Mouse (Mus musculus): ENCODE results near the gene Cacna2d2. TPM values are rescaled to one million over a fixed set of nuclear protein-coding genes. Genes with fewer than 3 reads are reported as not detected.
"Not testable (repeated sequence)": the region's sequence is repeated elsewhere in the genome, so short reads cannot be mapped to it uniquely, and the experiment has no call there.

Gene Cacna2d2
- polyA plus RNA-seq, 1 experiment: 0.48 TPM

DNA sequence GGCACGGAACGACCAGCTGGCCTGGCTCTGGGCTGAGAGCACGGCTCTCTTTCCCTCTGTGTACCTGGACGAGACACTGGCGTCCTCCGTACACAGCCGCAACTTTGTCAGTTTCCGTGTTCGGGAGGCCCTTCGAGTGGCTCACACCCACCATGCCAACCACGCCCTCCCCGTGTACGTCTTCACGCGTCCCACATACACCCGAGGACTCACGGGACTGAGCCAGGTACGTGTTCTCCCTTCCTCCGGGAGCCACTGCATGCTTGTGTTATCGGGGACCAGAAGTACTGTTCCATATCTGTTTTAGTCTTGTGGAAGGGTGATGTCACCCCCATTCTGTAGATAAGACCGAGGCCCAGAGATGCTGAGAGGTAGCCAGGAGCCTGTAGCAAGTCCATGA is 171.4 kb downstream of the Cacna2d2 start:
- no peaks in the 10 kb centered on the region for H3K27me3 ChIP-seq (replicated peaks; ENCODE audit: control insufficient read depth, insufficient read depth, low read length)
- H3K4me3 ChIP-seq (ENCODE audit: insufficient read depth, low read depth, low read length): peak overlapping the region; percentile 81; the same call in 1 of the 2 replicates
- H3K27ac ChIP-seq (ENCODE audit: insufficient read depth, low read depth, low read length): peak overlapping the region; percentile 14; the same call in 1 of the 2 replicates
- H3K36me3 ChIP-seq (ENCODE audit: control insufficient read depth, insufficient read depth, low read length): no peaks in the 10 kb centered on the region; the same call in 1 of the 2 replicates
- peaks cover 34% of the 10 kb centered on the region; the same call in 1 of the 2 replicates for H3K4me1 ChIP-seq (ENCODE audit: control insufficient read depth, insufficient read depth, low read length)
- 82% methylated on average over 21 of the region's 21 CpGs for WGBS
- TF ChIP-seq CTCF (conservative IDR thresholded peaks at IDR 0.05; ENCODE audit: insufficient read depth, insufficient read length, low read depth, low read length) (no peak), POLR2A (IDR thresholded peaks at IDR 0.05; ENCODE audit: low read depth, low read length) (no peak)
- DNase-seq: no peak

DNA sequence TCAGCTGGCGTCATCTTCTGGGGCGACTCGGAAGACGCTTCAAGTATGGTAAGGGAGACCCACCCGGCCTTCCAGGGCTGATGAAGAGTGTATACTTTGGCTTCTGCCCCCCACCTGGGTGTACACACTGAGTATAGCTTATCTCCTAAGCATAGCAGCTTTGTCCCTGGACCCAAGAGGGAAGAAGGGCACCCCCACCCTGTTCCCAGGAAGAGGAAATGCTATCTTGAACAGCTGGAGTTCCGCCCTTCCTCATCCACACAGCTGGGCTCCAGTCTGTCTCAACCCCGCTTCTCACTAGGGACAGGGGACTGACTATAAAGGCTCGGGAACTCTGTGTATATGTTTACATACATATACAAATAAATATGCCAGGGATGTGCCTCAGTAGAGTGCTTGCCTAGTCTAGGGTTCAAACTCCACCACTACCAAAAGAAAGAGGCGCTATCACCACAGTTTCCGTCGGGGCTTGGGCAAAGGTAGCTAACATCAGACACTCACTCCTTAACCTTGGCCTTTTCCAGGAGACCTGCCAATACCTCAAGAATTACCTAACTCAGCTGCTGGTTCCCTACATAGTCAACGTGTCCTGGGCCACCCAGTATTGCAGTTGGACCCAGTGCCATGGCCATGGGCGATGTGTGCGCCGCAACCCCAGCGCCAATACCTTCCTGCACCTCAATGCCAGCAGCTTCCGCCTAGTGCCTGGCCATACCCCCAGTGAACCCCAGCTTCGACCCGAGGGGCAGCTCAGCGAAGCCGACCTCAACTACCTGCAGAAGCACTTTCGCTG is 172.3 kb downstream of the Cacna2d2 start:
- TF ChIP-seq POLR2A (IDR thresholded peaks at IDR 0.05; ENCODE audit: low read depth, low read length): no peak
- no peak for TF ChIP-seq CTCF (conservative IDR thresholded peaks at IDR 0.05; ENCODE audit: insufficient read depth, insufficient read length, low read depth, low read length)
- H3K4me3 ChIP-seq (ENCODE audit: insufficient read depth, low read depth, low read length): peak overlapping the region; percentile 81; the same call in 1 of the 2 replicates
- peak overlapping the region; percentile 60 for H3K27ac ChIP-seq (ENCODE audit: insufficient read depth, low read depth, low read length)
- H3K36me3 ChIP-seq (ENCODE audit: control insufficient read depth, insufficient read depth, low read length): no peaks in the 10 kb centered on the region; the same call in 1 of the 2 replicates
- 80% methylated on average over 22 of the region's 22 CpGs for WGBS
- DNase-seq: peak; percentile 69
- no peaks in the 10 kb centered on the region for H3K27me3 ChIP-seq (replicated peaks; ENCODE audit: control insufficient read depth, insufficient read depth, low read length)
- peaks cover 35% of the 10 kb centered on the region; the same call in 1 of the 2 replicates for H3K4me1 ChIP-seq (ENCODE audit: control insufficient read depth, insufficient read depth, low read length)

DNA sequence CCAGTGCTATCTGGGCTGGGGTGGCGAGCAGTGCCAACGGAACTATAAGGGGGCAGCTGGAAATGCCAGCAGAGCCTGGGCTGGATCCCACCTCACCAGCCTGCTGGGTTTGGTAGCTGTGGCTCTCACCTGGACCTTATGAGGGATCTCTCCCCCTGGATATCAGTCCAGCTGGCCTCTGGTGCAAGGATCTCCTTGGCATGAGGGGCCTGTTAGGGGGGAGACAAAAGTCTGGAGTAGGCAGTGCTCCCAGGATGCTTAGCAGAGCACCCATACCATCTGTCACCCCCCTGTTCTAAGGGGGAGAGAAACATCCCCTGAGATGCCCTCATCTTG is 172.9 kb downstream of the Cacna2d2 start:
- no peak overlapping the region for H3K27ac ChIP-seq (ENCODE audit: insufficient read depth, low read depth, low read length)
- WGBS: 87% methylated on average over 2 of the region's 2 CpGs
- TF ChIP-seq CTCF (conservative IDR thresholded peaks at IDR 0.05; ENCODE audit: insufficient read depth, insufficient read length, low read depth, low read length) (no peak), POLR2A (IDR thresholded peaks at IDR 0.05; ENCODE audit: low read depth, low read length) (no peak)
- DNase-seq: no peak
- no peaks in the 10 kb centered on the region; the same call in 1 of the 2 replicates for H3K36me3 ChIP-seq (ENCODE audit: control insufficient read depth, insufficient read depth, low read length)
- H3K4me3 ChIP-seq (ENCODE audit: insufficient read depth, low read depth, low read length): no peak overlapping the region
- peaks cover 36% of the 10 kb centered on the region for H3K4me1 ChIP-seq (ENCODE audit: control insufficient read depth, insufficient read depth, low read length)
- no peaks in the 10 kb centered on the region for H3K27me3 ChIP-seq (replicated peaks; ENCODE audit: control insufficient read depth, insufficient read depth, low read length)

DNA sequence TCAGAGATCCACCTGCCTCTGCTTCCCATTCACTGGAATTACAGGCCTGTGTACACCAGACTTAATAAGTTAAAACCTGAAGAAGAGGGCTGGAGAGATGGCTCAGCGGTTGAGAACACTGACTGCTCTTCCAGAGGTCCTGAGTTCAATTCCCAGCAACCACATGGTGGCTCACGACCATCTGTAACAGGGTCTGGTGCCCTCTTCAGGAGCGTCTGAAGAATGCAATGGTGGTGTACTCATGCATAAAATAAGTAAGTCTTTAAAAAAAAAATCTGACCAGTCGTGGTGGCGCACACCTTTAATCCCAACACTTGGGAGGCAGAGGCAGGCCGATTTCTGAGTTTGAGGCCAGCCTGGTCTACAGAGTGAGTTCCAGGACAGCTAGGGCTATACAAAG is 174.4 kb downstream of the Cacna2d2 start:
- not testable (repeated sequence) for H3K4me3 ChIP-seq (ENCODE audit: insufficient read depth, low read depth, low read length); H3K27me3 ChIP-seq (replicated peaks; ENCODE audit: control insufficient read depth, insufficient read depth, low read length); H3K36me3 ChIP-seq (ENCODE audit: control insufficient read depth, insufficient read depth, low read length); H3K27ac ChIP-seq (ENCODE audit: insufficient read depth, low read depth, low read length); DNase-seq
- WGBS: 73% methylated on average over 6 of the region's 6 CpGs
- peaks cover 38% of the 10 kb centered on the region for H3K4me1 ChIP-seq (ENCODE audit: control insufficient read depth, insufficient read depth, low read length)

DNA sequence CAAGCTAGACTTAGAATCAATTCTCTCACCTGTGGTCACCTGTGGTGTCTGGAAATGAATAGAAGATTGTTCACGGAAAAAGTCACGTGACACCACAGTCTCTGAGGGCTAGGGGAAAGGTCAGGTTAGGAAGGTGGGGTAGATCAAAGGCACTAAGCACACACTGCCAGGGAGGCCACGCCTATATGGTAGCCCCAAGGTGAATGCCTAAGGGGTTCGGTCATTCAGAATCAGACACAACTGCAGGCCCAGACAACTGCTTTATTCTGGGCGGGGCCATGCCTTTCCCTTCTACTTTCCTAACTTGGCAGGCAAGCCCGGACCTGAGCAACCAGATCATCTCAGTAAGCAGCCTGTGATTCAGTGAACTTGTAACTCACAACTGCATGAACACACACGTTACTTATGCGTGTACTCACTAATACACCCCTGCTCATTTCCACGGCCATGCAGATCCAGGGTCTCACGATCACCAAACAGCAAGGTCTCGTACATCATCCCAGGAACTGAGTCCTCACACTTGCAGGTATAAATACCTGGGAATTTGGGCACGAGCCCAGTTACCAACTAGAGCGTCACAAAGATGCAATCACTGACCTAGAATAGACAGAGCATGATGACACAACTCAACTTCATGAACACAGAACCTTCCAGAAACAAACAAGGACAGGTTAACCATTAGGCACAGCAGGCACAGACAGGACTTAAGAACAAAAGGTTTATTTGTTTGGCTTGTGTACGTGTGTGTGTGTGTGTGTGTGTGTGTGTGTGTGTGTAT is 176.4 kb downstream of the Cacna2d2 start:
- Histone ChIP-seq H3K27ac (ENCODE audit: insufficient read depth, low read depth, low read length) (peak overlapping the region; percentile 74), H3K4me3 (ENCODE audit: insufficient read depth, low read depth, low read length) (no peak overlapping the region), H3K36me3 (ENCODE audit: control insufficient read depth, insufficient read depth, low read length) (no peaks in the 10 kb centered on the region; the same call in 1 of the 2 replicates), H3K4me1 (ENCODE audit: control insufficient read depth, insufficient read depth, low read length) (peaks cover 34% of the 10 kb centered on the region), H3K27me3 (replicated peaks; ENCODE audit: control insufficient read depth, insufficient read depth, low read length) (no peaks in the 10 kb centered on the region)
- TF ChIP-seq POLR2A (IDR thresholded peaks at IDR 0.05; ENCODE audit: low read depth, low read length): no peak
- TF ChIP-seq CTCF (conservative IDR thresholded peaks at IDR 0.05; ENCODE audit: insufficient read depth, insufficient read length, low read depth, low read length): no peak
- 53% methylated on average over 14 of the region's 14 CpGs for WGBS
- DNase-seq: peak; percentile 68

DNA sequence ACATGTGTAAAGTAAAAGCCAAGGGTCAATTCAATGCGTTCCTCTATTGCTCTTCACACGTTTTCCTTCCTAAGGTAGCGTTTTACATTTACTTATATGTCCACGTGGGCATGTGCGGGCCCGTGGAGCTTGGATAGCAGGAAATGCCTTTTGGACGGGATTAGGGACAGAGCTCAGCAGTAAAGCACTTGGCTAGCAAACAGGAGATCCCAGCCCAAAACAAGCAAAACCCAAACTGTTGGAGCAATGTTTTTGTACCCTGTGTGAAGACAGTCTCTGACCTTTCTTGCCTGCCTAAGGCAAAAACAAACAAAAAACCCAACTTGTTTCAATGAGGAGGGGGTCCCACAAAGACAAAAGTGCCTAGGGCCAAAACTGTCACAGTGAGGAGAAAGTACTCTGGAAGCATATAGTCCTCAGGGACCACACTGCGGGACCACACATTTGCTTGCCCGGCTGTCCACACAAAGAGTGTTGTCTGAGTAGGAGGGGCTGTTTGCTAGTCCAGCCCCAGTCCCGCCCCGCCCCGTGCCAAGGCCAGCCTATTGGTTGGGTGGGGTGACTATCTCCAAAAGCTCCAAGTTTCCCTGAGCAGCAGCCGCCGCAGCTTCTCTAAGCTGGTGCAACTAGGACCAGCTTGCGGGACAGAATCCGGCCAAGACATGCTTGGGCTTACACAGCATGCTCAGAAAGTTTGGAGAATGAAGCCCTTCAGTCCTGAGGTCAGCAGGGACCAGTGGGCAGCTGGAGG is 177.1 kb downstream of the Cacna2d2 start, which contains the start of gene Hyal1:
Hyal1 (plus strand) TSS at position 571 of the 751 bp plus-strand sequence.
- H3K4me3 ChIP-seq (ENCODE audit: insufficient read depth, low read depth, low read length): peak within 1 kb of the TSS; percentile 62
- H3K36me3 ChIP-seq (ENCODE audit: control insufficient read depth, insufficient read depth, low read length): no peaks in the 10 kb centered on the region; the same call in 1 of the 2 replicates
- 14% methylated on average over 16 of the region's 16 CpGs for WGBS
- H3K27me3 ChIP-seq (replicated peaks; ENCODE audit: control insufficient read depth, insufficient read depth, low read length): no peaks in the 10 kb centered on the region
- TF ChIP-seq CTCF (conservative IDR thresholded peaks at IDR 0.05; ENCODE audit: insufficient read depth, insufficient read length, low read depth, low read length) (no peak), POLR2A (IDR thresholded peaks at IDR 0.05; ENCODE audit: low read depth, low read length) (no peak)
- DNase-seq: peak; percentile 92
- H3K27ac ChIP-seq (ENCODE audit: insufficient read depth, low read depth, low read length): peak within 1 kb of the TSS; percentile 74
- H3K4me1 ChIP-seq (ENCODE audit: control insufficient read depth, insufficient read depth, low read length): peaks cover 30% of the 10 kb centered on the region

All from kidney, adult 2 months (tissue).